Mouse (Mus musculus) liver, embryonic 14.5 days (tissue): ENCODE measurements around the gene Shld2. TPM values are rescaled to one million over a fixed set of nuclear protein-coding genes. Genes with fewer than 3 reads are reported as not detected.

Source experiments
- ATAC-seq: fragments of 200-750 bp; cut with Nextera tagmentation; 2 replicates; pipeline ENCODE4 v1.8.0; 2017; ENCODE audit warnings: moderate number of reproducible peaks, mild to moderate bottlenecking, moderate library complexity; ENCODE audit not compliant: insufficient read depth
- DNase-seq, 3 experiments: peaks; one replicate each; pipeline ENCODE4 v3.0.0-alpha.2; 2012 to 2013; ENCODE audit warnings: low read depth in 3 of 3, low spot score in 3 of 3
- H3K27ac ChIP-seq: fragments of 300-500 bp; sonication (generic); 2 replicates; pipeline ENCODE4 v1.5.1; 2014; ENCODE audit warnings: moderate library complexity, mild to moderate bottlenecking, control low read depth, inconsistent platforms
- H3K27me3 ChIP-seq: fragments of 300-500 bp; sonication (generic); 2 replicates; pipeline ENCODE4 v1.6.1; 2014; ENCODE audit warnings: mild to moderate bottlenecking, low read length, moderate library complexity; ENCODE audit not compliant: control insufficient read depth, insufficient read depth
- H3K36me3 ChIP-seq: fragments of 300-500 bp; sonication (generic); replicated peaks from 2 replicates; pipeline ENCODE4 v1.6.1; 2014; ENCODE audit warnings: low read depth; ENCODE audit not compliant: control insufficient read depth, insufficient read depth
- H3K4me1 ChIP-seq, 2 experiments: fragments of 200-500 bp in 1 of 2; fragments of 300-500 bp in 1 of 2; sonication (generic) in 1 of 2; replicated peaks; 2 replicates each; pipeline ENCODE4 v1.6.1; 2012 to 2014; ENCODE audit warnings: antibody characterized with exemption in 1 of 2, inconsistent platforms in 1 of 2, low read length in 1 of 2; ENCODE audit not compliant: control insufficient read depth in 2 of 2, insufficient read depth in 2 of 2
- H3K4me2 ChIP-seq: fragments of 300-500 bp; sonication (generic); 2 replicates; pipeline ENCODE4 v1.6.1; 2014; ENCODE audit warnings: low read depth, mild to moderate bottlenecking, control low read depth, moderate library complexity
- H3K4me3 ChIP-seq, 2 experiments: fragments of 200-500 bp in 1 of 2; fragments of 300-500 bp in 1 of 2; sonication (generic) in 1 of 2; 2 replicates each; pipeline ENCODE4 v1.5.1; 2012 to 2014; ENCODE audit warnings: low read depth in 2 of 2, low read length in 2 of 2, mild to moderate bottlenecking in 2 of 2, control low read depth in 1 of 2, inconsistent platforms in 1 of 2, moderate library complexity in 1 of 2; ENCODE audit not compliant: insufficient read depth in 1 of 2
- H3K9ac ChIP-seq: fragments of 300-500 bp; sonication (generic); replicated peaks from 2 replicates; pipeline ENCODE4 v1.6.1; 2014; ENCODE audit warnings: mild to moderate bottlenecking, control low read depth, moderate library complexity
- H3K9me3 ChIP-seq: fragments of 300-500 bp; sonication (generic); 2 replicates; pipeline ENCODE4 v1.6.1; 2016; ENCODE audit warnings: low read length, mixed read lengths; ENCODE audit not compliant: control insufficient read depth
- CTCF ChIP-seq: IDR thresholded peaks from 2 replicates; pipeline ENCODE4 v1.5.1; 2016; ENCODE audit warnings: antibody characterized with exemption, low read depth, control low read depth
- EP300 ChIP-seq: IDR thresholded peaks from 2 replicates; pipeline ENCODE4 v1.6.1; 2016; ENCODE audit warnings: antibody characterized with exemption, low read depth
- WGBS: fragments of 180-500 bp; shearing (Covaris S2); extraction: QIAGEN DNeasy Blood & Tissue Kit; methylation state at CpG from one replicate; pipeline ENCODE4 v1.1.7; 2014; ENCODE audit not compliant: insufficient replicate concordance; 5-methylcytosine and 5-hydroxymethylcytosine counted together
- polyA plus RNA-seq, 2 experiments: library from polyadenylated mRNA; depleted of rRNA in 1 of 2; stranded (reverse) in 1 of 2; unstranded in 1 of 2; fragments of >200 nt; fragmentation: Nextera tagmentation in 1 of 2; extraction: Ambion mirVana in 1 of 2; gene quantifications; 2 replicates each; pipeline versions ENCODE4 v1.2.1 to v1.2.3; 2012 to 2014

The Shld2 gene
- polyA plus RNA-seq (2012; rRNA removed) (2.0 and 3.0 TPM in 2 replicates), polyA plus RNA-seq (2014; fragmentation: Nextera tagmentation; extraction: Ambion mirVana) (4.8 and 5.6 TPM in 2 replicates)

GRCm38 (mm10) chr14:34310234-34310965, at the start of gene Shld2, which contains the start of gene Glud1:
TSS of gene Shld2 (minus strand) at chr14:34310493.
TSS of gene Glud1 (plus strand) at chr14:34310727.
- TF ChIP-seq EP300 (no peak), CTCF (no peak)
- peak within 1 kb of the TSS; percentile 50 for H3K27ac ChIP-seq
- peak within 1 kb of the TSS; percentile 79 for H3K9ac ChIP-seq
- H3K36me3 ChIP-seq: no peaks in the 10 kb centered on the region
- under 1% methylated on average over 78 of the region's 100 CpGs for WGBS
- peak within 1 kb of the TSS; percentile 100 for H3K4me2 ChIP-seq
- ATAC-seq (peak; percentile 92), DNase-seq (peak; percentile 82 to 84 (median 83))
- peak within 1 kb of the TSS; percentile 70 to 78 for H3K4me3 ChIP-seq
- H3K27me3 ChIP-seq: no peaks in the 10 kb centered on the region
- no peaks in the 10 kb centered on the region for H3K9me3 ChIP-seq
- peaks cover 0 to 1% of the 10 kb centered on the region in 2 experiments; a peak in 1 of 4 replicates for H3K4me1 ChIP-seq

- no peak overlapping the region for H3K27ac ChIP-seq
- H3K4me2 ChIP-seq: no peak overlapping the region
- H3K36me3 ChIP-seq: no peaks in the 10 kb centered on the region
- ATAC-seq (no peak), DNase-seq (no peak)
- H3K9me3 ChIP-seq: no peaks in the 10 kb centered on the region
- TF ChIP-seq EP300 (no peak), CTCF (no peak)
- H3K4me1 ChIP-seq: peaks cover 0 to 12% of the 10 kb centered on the region in 2 experiments; a peak in 2 of 4 replicates
- WGBS: 36% methylated on average over 5 of the region's 5 CpGs
- no peak overlapping the region for H3K4me3 ChIP-seq
- no peaks in the 10 kb centered on the region for H3K27me3 ChIP-seq
- no peak overlapping the region for H3K9ac ChIP-seq
Measured at GRCm38 (mm10) chr14:34359676-34360244, 49.5 kb upstream of the Shld2 start.

- peak in 1 of 3 experiments; percentile 19 for DNase-seq
- 53% methylated on average over 7 of the region's 7 CpGs for WGBS
- Histone ChIP-seq H3K36me3 (no peaks in the 10 kb centered on the region), H3K4me1 (peaks cover 0 to 12% of the 10 kb centered on the region in 2 experiments; a peak in 2 of 4 replicates), H3K4me2 (no peak overlapping the region), H3K9me3 (no peaks in the 10 kb centered on the region), H3K27ac (no peak overlapping the region), H3K27me3 (no peaks in the 10 kb centered on the region), H3K9ac (no peak overlapping the region), H3K4me3 (no peak overlapping the region)
- peak; percentile 56 for ATAC-seq
- TF ChIP-seq EP300 (no peak), CTCF (no peak)
Measured at GRCm38 (mm10) chr14:34357671-34358455, 47.6 kb upstream of the Shld2 start.

- DNase-seq: no peak
- WGBS: 52% methylated on average over 6 of the region's 6 CpGs
- Histone ChIP-seq H3K9me3 (no peaks in the 10 kb centered on the region), H3K4me3 (no peak within 1 kb of the TSS), H3K9ac (no peak within 1 kb of the TSS), H3K4me1 (peaks cover 0 to 11% of the 10 kb centered on the region in 2 experiments; a peak in 2 of 4 replicates), H3K4me2 (no peak within 1 kb of the TSS), H3K27ac (no peak within 1 kb of the TSS), H3K27me3 (no peaks in the 10 kb centered on the region), H3K36me3 (no peaks in the 10 kb centered on the region)
- ATAC-seq: no peak
- TF ChIP-seq EP300 (no peak), CTCF (no peak)
Measured at GRCm38 (mm10) chr14:34355301-34355700, 45.0 kb upstream of the Shld2 start, which contains the start of gene Fam25c. TSS of gene Fam25c (minus strand) at chr14:34355433.
